Mouse (Mus musculus) forebrain, embryonic 14.5 days (tissue): ENCODE results near the gene Plcd1. TPM values are rescaled to one million over a fixed set of nuclear protein-coding genes. Genes with fewer than 3 reads are reported as not detected.

Experiments
- ATAC-seq: fragments of 200-750 bp; cut with Nextera tagmentation; 2 replicates; pipeline ENCODE4 v1.8.0; 2017; ENCODE audit warnings: mild to moderate bottlenecking, moderate library complexity
- DNase-seq: peaks from one replicate; pipeline ENCODE4 v3.0.0-alpha.2; 2015; ENCODE audit warnings: low spot score
- H3K27ac ChIP-seq: fragments of 300-500 bp; sonication (generic); 2 replicates; pipeline ENCODE4 v1.5.1; 2014; ENCODE audit warnings: low read depth, mild to moderate bottlenecking, control low read depth, low read length, moderate library complexity
- H3K27me3 ChIP-seq: fragments of 300-500 bp; sonication (generic); replicated peaks from 2 replicates; pipeline ENCODE4 v1.6.1; 2014; ENCODE audit warnings: low read length, control low read depth, mixed read lengths; ENCODE audit not compliant: control insufficient read depth, insufficient read depth
- H3K36me3 ChIP-seq: fragments of 300-500 bp; sonication (generic); 2 replicates; pipeline ENCODE4 v1.6.1; 2014; ENCODE audit warnings: low read length, control low read depth; ENCODE audit not compliant: control insufficient read depth, insufficient read depth
- H3K4me1 ChIP-seq: fragments of 300-500 bp; sonication (generic); 2 replicates; pipeline ENCODE4 v1.6.1; 2014; ENCODE audit warnings: antibody characterized with exemption, low read length, control low read depth; ENCODE audit not compliant: control insufficient read depth, insufficient read depth
- H3K4me2 ChIP-seq: fragments of 300-500 bp; sonication (generic); 2 replicates; pipeline ENCODE4 v1.6.1; 2014; ENCODE audit warnings: mild to moderate bottlenecking, control low read depth, low read length
- H3K4me3 ChIP-seq: fragments of 300-500 bp; sonication (generic); 2 replicates; pipeline ENCODE4 v1.5.1; 2014; ENCODE audit warnings: low read depth, low read length, control low read depth
- H3K9ac ChIP-seq: fragments of 300-500 bp; sonication (generic); 2 replicates; pipeline ENCODE4 v1.6.1; 2014; ENCODE audit warnings: mild to moderate bottlenecking, low read length, control low read depth, moderate library complexity
- H3K9me3 ChIP-seq: fragments of 300-500 bp; sonication (generic); replicated peaks from 2 replicates; pipeline ENCODE4 v1.6.1; 2016; ENCODE audit warnings: low read length, control low read depth, mixed read lengths; ENCODE audit not compliant: control insufficient read depth
- WGBS: fragments of 180-500 bp; shearing (Covaris S2); extraction: QIAGEN DNeasy Blood & Tissue Kit; methylation state at CpG from one replicate; pipeline ENCODE4 v1.1.7; 2014; 5-methylcytosine and 5-hydroxymethylcytosine counted together
- polyA plus RNA-seq: library from polyadenylated mRNA; unstranded; fragments of >200 nt; fragmentation: Nextera tagmentation; extraction: Ambion mirVana; gene quantifications from 2 replicates; pipeline ENCODE4 v1.2.1, GENCODE M21; 2014

Plcd1 gene
- polyA plus RNA-seq, result 10.5 and 12.1 TPM in 2 replicates

GRCm38 (mm10) chr9:119093419-119094295 lies at the start of gene Plcd1:
Gene Plcd1 (minus strand): TSS chr9:119093502.
- peaks cover 6% of the 10 kb centered on the region for H3K4me1 ChIP-seq
- WGBS, result 7% methylated on average over 44 of the region's 45 CpGs
- no peaks in the 10 kb centered on the region for H3K36me3 ChIP-seq
- H3K27ac ChIP-seq, result no peak within 1 kb of the TSS
- peak; percentile 63 for DNase-seq
- peak within 1 kb of the TSS; percentile 75 for H3K4me2 ChIP-seq
- H3K4me3 ChIP-seq, result peak within 1 kb of the TSS; percentile 43
- ATAC-seq, result peak; percentile 71
- H3K9me3 ChIP-seq, result no peaks in the 10 kb centered on the region
- peaks cover 19% of the 10 kb centered on the region for H3K27me3 ChIP-seq
- peak within 1 kb of the TSS; percentile 61 for H3K9ac ChIP-seq

- WGBS, result 90% methylated on average over 5 of the region's 5 CpGs
- Histone ChIP-seq H3K9me3 (no peaks in the 10 kb centered on the region), H3K4me1 (no peaks in the 10 kb centered on the region), H3K4me2 (no peak overlapping the region), H3K27me3 (no peaks in the 10 kb centered on the region), H3K36me3 (no peaks in the 10 kb centered on the region), H3K9ac (no peak overlapping the region), H3K4me3 (no peak overlapping the region), H3K27ac (no peak overlapping the region)
- no peak for ATAC-seq
- no peak for DNase-seq
These were observed 48.8 kb upstream of the Plcd1 start for GRCm38 (mm10) chr9:119142066-119142465.

- Histone ChIP-seq H3K27ac (no peak overlapping the region), H3K4me1 (no peaks in the 10 kb centered on the region), H3K36me3 (no peaks in the 10 kb centered on the region), H3K27me3 (no peaks in the 10 kb centered on the region), H3K4me2 (no peak overlapping the region), H3K9ac (no peak overlapping the region), H3K4me3 (no peak overlapping the region), H3K9me3 (no peaks in the 10 kb centered on the region)
- no peak for DNase-seq
- ATAC-seq, result no peak
- 90% methylated on average over 2 of the region's 2 CpGs for WGBS
These were observed 45.5 kb upstream of the Plcd1 start for GRCm38 (mm10) chr9:119138836-119139235.

- H3K36me3 ChIP-seq, result no peaks in the 10 kb centered on the region
- DNase-seq (no peak), ATAC-seq (no peak)
- H3K4me2 ChIP-seq, result no peak overlapping the region
- 62% methylated on average over 5 of the region's 5 CpGs for WGBS
- H3K4me3 ChIP-seq, result no peak overlapping the region
- no peaks in the 10 kb centered on the region for H3K4me1 ChIP-seq
- H3K27me3 ChIP-seq, result no peaks in the 10 kb centered on the region
- H3K9me3 ChIP-seq, result no peaks in the 10 kb centered on the region
- H3K9ac ChIP-seq, result no peak overlapping the region
- H3K27ac ChIP-seq, result no peak overlapping the region
These were observed 37.4 kb upstream of the Plcd1 start for GRCm38 (mm10) chr9:119130692-119131091.

GRCm38 (mm10) chr9:119128436-119129181 lies 35.3 kb upstream of the Plcd1 start:
- no peak for ATAC-seq
- Histone ChIP-seq H3K4me1 (no peaks in the 10 kb centered on the region), H3K9me3 (no peaks in the 10 kb centered on the region)

GRCm38 (mm10) chr9:119122596-119123369 lies 29.5 kb upstream of the Plcd1 start:
- no peaks in the 10 kb centered on the region for H3K27me3 ChIP-seq
- no peak overlapping the region for H3K27ac ChIP-seq
- H3K36me3 ChIP-seq, result no peaks in the 10 kb centered on the region
- 90% methylated on average over 18 of the region's 18 CpGs for whole genome bisulfite sequencing
- no peak for DNase-seq
- H3K9me3 ChIP-seq, result no peaks in the 10 kb centered on the region
- ATAC-seq, result no peak
- H3K4me1 ChIP-seq, result no peaks in the 10 kb centered on the region
- no peak overlapping the region for H3K4me2 ChIP-seq
- H3K9ac ChIP-seq, result no peak overlapping the region
- H3K4me3 ChIP-seq, result no peak overlapping the region

More at GRCm38 (mm10) chr9:119128436-119129181, 35.3 kb upstream of the Plcd1 start:
- 86% methylated on average over 12 of the region's 12 CpGs for WGBS
- Histone ChIP-seq H3K4me2 (no peak overlapping the region), H3K4me3 (no peak overlapping the region), H3K9ac (no peak overlapping the region), H3K27me3 (no peaks in the 10 kb centered on the region), H3K36me3 (no peaks in the 10 kb centered on the region), H3K27ac (no peak overlapping the region)
- DNase-seq, result no peak

- no peaks in the 10 kb centered on the region for H3K4me1 ChIP-seq
- no peaks in the 10 kb centered on the region for H3K36me3 ChIP-seq
- no peak overlapping the region for H3K9ac ChIP-seq
- no peak for ATAC-seq
- H3K9me3 ChIP-seq, result no peaks in the 10 kb centered on the region
- H3K4me2 ChIP-seq, result no peak overlapping the region
- H3K27me3 ChIP-seq, result no peaks in the 10 kb centered on the region
- H3K4me3 ChIP-seq, result no peak overlapping the region
- 78% methylated on average over 3 of the region's 3 CpGs for WGBS
- H3K27ac ChIP-seq, result no peak overlapping the region
- DNase-seq, result no peak
These were observed 26.9 kb upstream of the Plcd1 start for GRCm38 (mm10) chr9:119120168-119120560.

GRCm38 (mm10) chr9:119119409-119120167 lies 26.3 kb upstream of the Plcd1 start:
- H3K9me3 ChIP-seq, result no peaks in the 10 kb centered on the region
- H3K4me2 ChIP-seq, result no peak overlapping the region
- 80% methylated on average over 19 of the region's 19 CpGs for WGBS
- no peak overlapping the region for H3K4me3 ChIP-seq
- ATAC-seq (no peak), DNase-seq (no peak)
- H3K27me3 ChIP-seq, result no peaks in the 10 kb centered on the region
- H3K36me3 ChIP-seq, result no peaks in the 10 kb centered on the region
- H3K27ac ChIP-seq, result no peak overlapping the region
- no peak overlapping the region for H3K9ac ChIP-seq
- H3K4me1 ChIP-seq, result no peaks in the 10 kb centered on the region
